ENCODE assay signal across 21 mouse cellular contexts in the genomic region with DNA sequence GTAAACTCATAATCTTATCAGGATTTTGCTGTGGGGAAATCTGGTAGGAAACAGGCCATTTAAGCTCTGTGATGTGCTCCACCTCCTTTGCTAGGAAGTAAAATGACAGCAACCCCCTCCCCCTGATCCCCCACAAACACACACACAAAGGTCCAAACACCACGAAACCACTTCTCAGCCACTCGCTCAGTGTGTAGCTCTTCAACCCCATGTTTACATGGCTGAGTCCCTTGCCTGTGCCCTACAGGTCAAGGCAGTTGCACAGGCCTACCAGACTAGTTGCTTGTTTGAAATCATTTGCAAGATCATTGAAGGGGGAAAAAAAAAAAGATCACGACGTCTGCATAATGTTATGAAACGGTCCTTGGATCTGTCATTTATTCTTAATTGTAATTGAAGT. TPM values are rescaled to one million over a fixed set of nuclear protein-coding genes. Genes with fewer than 3 reads are reported as not detected.
A peak's percentile ranks its signal among the peaks of the same experiment; 100 is the strongest.
DNase-seq lines count a peak whose midpoint lies in the region; ATAC-seq and TF ChIP-seq lines count a peak whose summit lies in the region.
"Had no signal": no experiment of that assay in that cellular context is flagged by ENCODE, and none has a peak within 500 bp of the region (broad histone marks: within the 10 kb centered on the region; RNA-seq: fewer than 3 reads in every experiment).

No protein-coding gene starts in this region.

- H3K27ac ChIP-seq in forebrain, embryonic 14.5 days (ENCODE audit: low read depth, low read length): peak overlapping the region; percentile 9; the same call in 1 of the 2 replicates
- no peak overlapping the region for H3K27ac ChIP-seq in forebrain, postnatal 0 days (ENCODE audit: low read depth, low read length)
- H3K27ac ChIP-seq in layer of hippocampus, adult 2 months: peak overlapping the region; percentile 55
- 0 out of 2 replicates have a peak overlapping the region, but pooled peaks have one; percentile 26 for H3K27ac ChIP-seq in liver, embryonic 16.5 days (ENCODE audit: low read length)
- H3K27ac ChIP-seq: embryonic facial prominence, embryonic 10.5 days; heart, embryonic 15.5 days; hindbrain, postnatal 0 days had no signal

- no peak overlapping the region for H3K9ac ChIP-seq in forebrain, embryonic 14.5 days (ENCODE audit: low read length)
- no peak overlapping the region for H3K9ac ChIP-seq in forebrain, postnatal 0 days
- no peak overlapping the region for H3K9ac ChIP-seq in liver, embryonic 16.5 days (ENCODE audit: low read depth, low read length)
- H3K9ac ChIP-seq: heart, embryonic 15.5 days; hindbrain, embryonic 13.5 days had no signal

- H3K9me3 ChIP-seq in forebrain, embryonic 14.5 days (replicated peaks; ENCODE audit: control insufficient read depth, low read length): no peaks in the 10 kb centered on the region; the same call in 1 of the 2 replicates
- no peaks in the 10 kb centered on the region for H3K9me3 ChIP-seq in forebrain, postnatal 0 days (ENCODE audit: low read length)
- no peaks in the 10 kb centered on the region for H3K9me3 ChIP-seq in liver, embryonic 16.5 days (replicated peaks; ENCODE audit: control insufficient read depth, low read length)
- H3K9me3 ChIP-seq: heart, embryonic 15.5 days; hindbrain, embryonic 13.5 days had no signal

- WGBS in forebrain, embryonic 14.5 days: 74% methylated on average over 5 of the region's 5 CpGs
- 59% methylated on average over 5 of the region's 5 CpGs for WGBS in forebrain, postnatal 0 days
- WGBS in liver, embryonic 16.5 days (ENCODE audit: insufficient replicate concordance): 63% methylated on average over 5 of the region's 5 CpGs

- no peak for ATAC-seq in forebrain, embryonic 14.5 days
- no peak for ATAC-seq in forebrain, postnatal 0 days
- peak; percentile 60 for ATAC-seq in liver, embryonic 16.5 days (ENCODE audit: low read depth)
- ATAC-seq: activated CD4-positive, CD25-positive, alpha-beta regulatory T cell, adult 4 months; forebrain, embryonic 16.5 days; hindbrain, postnatal 0 days; Patski had no signal

- no peak overlapping the region for H3K4me2 ChIP-seq in forebrain, embryonic 14.5 days (ENCODE audit: low read length)
- H3K4me2 ChIP-seq in forebrain, postnatal 0 days (ENCODE audit: low read depth): no peak overlapping the region
- no peak overlapping the region for H3K4me2 ChIP-seq in liver, embryonic 16.5 days (ENCODE audit: low read depth, low read length)
- H3K4me2 ChIP-seq: heart, embryonic 11.5 days; heart, embryonic 15.5 days; hindbrain, embryonic 13.5 days had no signal

- DNase-seq in forebrain, embryonic 14.5 days (ENCODE audit: low spot score): no peak
- no peak for DNase-seq in forebrain, postnatal 0 days
- DNase-seq in layer of hippocampus, adult 2 months (ENCODE audit: low spot score in 2 of 2): no peak
- DNase-seq in layer of hippocampus, postnatal 14 days (ENCODE audit: low spot score in 2 of 2): no peak
- no peak for DNase-seq in liver
- no peak for DNase-seq in Muller cell, postnatal 12 days (ENCODE audit: inconsistent ontology term)
- DNase-seq: adrenal gland, postnatal 14 days; cerebellum, adult 18-20 months; cerebellum, adult 9-11 months; cerebellum, postnatal 36 days; gastrocnemius, postnatal 14 days; heart, postnatal 14 days had no signal

- peaks cover 6% of the 10 kb centered on the region for H3K4me1 ChIP-seq in forebrain, embryonic 14.5 days (ENCODE audit: control insufficient read depth, insufficient read depth, low read length)
- H3K4me1 ChIP-seq in forebrain, postnatal 0 days (ENCODE audit: insufficient read depth): 0 out of 2 replicates have a peak, but pooled peaks cover 3% of the 10 kb centered on the region
- no peaks in the 10 kb centered on the region; the same call in none of the 2 replicates for H3K4me1 ChIP-seq in liver, embryonic 16.5 days (ENCODE audit: control insufficient read depth, low read depth, low read length)

- TF ChIP-seq CTCF in forebrain, postnatal 0 days (IDR thresholded peaks at IDR 0.05; ENCODE audit: low read depth): no peak
- TF ChIP-seq CTCF in layer of hippocampus, adult 2 months (conservative IDR thresholded peaks at IDR 0.05): no peak

- H3K36me3 ChIP-seq in forebrain, embryonic 14.5 days (ENCODE audit: control insufficient read depth, insufficient read depth, low read length): no peaks in the 10 kb centered on the region
- H3K36me3 ChIP-seq in forebrain, postnatal 0 days (ENCODE audit: insufficient read depth): no peaks in the 10 kb centered on the region
- no peaks in the 10 kb centered on the region for H3K36me3 ChIP-seq in liver, embryonic 16.5 days (ENCODE audit: control insufficient read depth, insufficient read depth)
- H3K36me3 ChIP-seq: heart, embryonic 15.5 days had no signal

- H3K4me3 ChIP-seq in forebrain, embryonic 14.5 days (ENCODE audit: low read depth, low read length): no peak overlapping the region
- H3K4me3 ChIP-seq in forebrain, postnatal 0 days (ENCODE audit: low read depth, low read length): no peak overlapping the region
- H3K4me3 ChIP-seq in layer of hippocampus, adult 2 months: no peak overlapping the region
- no peak overlapping the region for H3K4me3 ChIP-seq in liver, embryonic 16.5 days (ENCODE audit: low read depth, low read length)
- H3K4me3 ChIP-seq: embryonic facial prominence, embryonic 10.5 days; heart, embryonic 15.5 days; hindbrain, embryonic 13.5 days had no signal

- no peaks in the 10 kb centered on the region for H3K27me3 ChIP-seq in forebrain, embryonic 14.5 days (replicated peaks; ENCODE audit: control insufficient read depth, insufficient read depth, low read length)
- no peaks in the 10 kb centered on the region for H3K27me3 ChIP-seq in forebrain, postnatal 0 days (ENCODE audit: insufficient read depth, low read length)
- peaks cover under 1% of the 10 kb centered on the region for H3K27me3 ChIP-seq in liver, embryonic 16.5 days (ENCODE audit: control insufficient read depth, insufficient read depth, low read depth, low read length)
- H3K27me3 ChIP-seq: heart, embryonic 15.5 days; hindbrain, embryonic 13.5 days; Patski had no signal

RNA-seq across cellular contexts. Expression of a gene that starts 9.8 kb away (rescaled TPM):
- 46.6 and 53.3 TPM in 2 replicates for polyA plus RNA-seq in forebrain, embryonic 14.5 days (2014; fragmentation: Nextera tagmentation; extraction: Ambion mirVana)
- 203 and 225 TPM in 2 replicates for total RNA-seq in forebrain, postnatal 0 days (2014; rRNA removed)
- 27.0 and 43.0 TPM in 2 replicates for polyA plus RNA-seq in forebrain, postnatal 0 days (2015; fragmentation: Nextera tagmentation; extraction: Ambion mirVana)
- 100 to 1,000 TPM; 364 to 385 TPM for total RNA-seq in layer of hippocampus, adult 2 months (2021)
- total RNA-seq in layer of hippocampus, postnatal 14 days (2021): 100 to 1,000 TPM; 480 to 495 TPM
- 5.5 and 6.6 TPM in 2 replicates for polyA plus RNA-seq in liver, embryonic 16.5 days (2015; fragmentation: Nextera tagmentation; extraction: Ambion mirVana)
